Mouse (Mus musculus): ENCODE measurements around the gene Cd320. TPM values are rescaled to one million over a fixed set of nuclear protein-coding genes. Genes with fewer than 3 reads are reported as not detected.
"Not testable (repeated sequence)": the region's sequence is repeated elsewhere in the genome, so short reads cannot be mapped to it uniquely, and the experiment has no call there.

Gene Cd320
- total RNA-seq, 2 experiments from 2014 or later, result 15.6 to 20.7 TPM

GRCm38 (mm10) chr17:33898193-33898592 is 55.3 kb downstream of the Cd320 start:
- DNase-seq, result not testable (repeated sequence)

Small RNAs within 50 kb of the gene (microRNA-seq; reads per million reads assigned to microRNA genes)
- gene Gm27740 (ENCODE audit: borderline replicate concordance in 2 of 2), result 0 reads per million in 2 experiments

Other genes starting within 250 kb of the Cd320 start
- gene Zfp414, start 214.0 kb upstream of the Cd320 start, total RNA-seq (2021), result 1 to 10 TPM; 6.0 to 6.6 TPM
- not detected for gene Pram1, start 205.0 kb upstream of the Cd320 start, total RNA-seq (2021)
- 10 to 100 TPM; 62.7 to 70.9 TPM for gene Hnrnpm, start 156.2 kb upstream of the Cd320 start, total RNA-seq (2021)
- 10 to 100 TPM; 89.8 to 90.4 TPM for gene March2, start 124.4 kb upstream of the Cd320 start, total RNA-seq (2021)
- 100 to 1,000 TPM; 125 to 136 TPM for gene Rab11b, start 82.6 kb upstream of the Cd320 start, total RNA-seq (2021)
- gene Angptl4, start 61.3 kb upstream of the Cd320 start, total RNA-seq (2021), result 10 to 100 TPM in 1 of 2 experiments, 1 to 10 TPM in 1; 8.1 to 13.3 TPM
- 10 to 100 TPM; 18.5 to 20.7 TPM for gene Kank3, start 32.6 kb upstream of the Cd320 start, total RNA-seq (2021)
- gene Rps28, start 18.5 kb upstream of the Cd320 start, total RNA-seq (2021), result 100 to 1,000 TPM; 538 to 612 TPM
- gene Ndufa7, start 18.5 kb upstream of the Cd320 start, total RNA-seq (2021), result 100 to 1,000 TPM; 326 to 339 TPM
- not detected for gene Gm7029, start 30.7 kb downstream of the Cd320 start, total RNA-seq (2021)
- gene Kifc1, start 47.6 kb downstream of the Cd320 start, total RNA-seq (2021), result 1 to 10 TPM in 1 of 2 experiments, under 1 TPM in 1; 0.95 to 1.0 TPM
- gene Platr17, start 62.0 kb downstream of the Cd320 start, total RNA-seq (2021), result not detected
- 10 to 100 TPM; 10.2 to 11.7 TPM for gene Daxx, start 66.3 kb downstream of the Cd320 start, total RNA-seq (2021)
- 10 to 100 TPM; 31.2 to 41.2 TPM for gene Tapbp, start 72.8 kb downstream of the Cd320 start, total RNA-seq (2021)
- 10 to 100 TPM; 11.1 to 11.3 TPM for gene Zbtb22, start 72.8 kb downstream of the Cd320 start, total RNA-seq (2021)
- 10 to 100 TPM; 27.3 to 28.5 TPM for gene Rgl2, start 86.5 kb downstream of the Cd320 start, total RNA-seq (2021)
- 10 to 100 TPM; 52.3 to 55.8 TPM for gene Pfdn6, start 97.3 kb downstream of the Cd320 start, total RNA-seq (2021)
- gene Wdr46, start 97.6 kb downstream of the Cd320 start, total RNA-seq (2021), result 10 to 100 TPM in 1 of 2 experiments, 1 to 10 TPM in 1; 9.7 to 11.6 TPM
- 1 to 10 TPM; 1.8 to 1.9 TPM for gene B3galt4, start 108.4 kb downstream of the Cd320 start, total RNA-seq (2021)
- gene Vps52, start 112.7 kb downstream of the Cd320 start, total RNA-seq (2021), result 10 to 100 TPM; 27.2 to 28.8 TPM
- gene Rps18, start 112.9 kb downstream of the Cd320 start, total RNA-seq (2021), result 100 to 1,000 TPM; 330 to 347 TPM
- 10 to 100 TPM; 22.8 to 48.2 TPM for gene H2-K1, start 157.3 kb downstream of the Cd320 start, total RNA-seq (2021)
- 10 to 100 TPM; 10.1 to 12.3 TPM for gene Ring1, start 181.6 kb downstream of the Cd320 start, total RNA-seq (2021)
- gene H2-Ke6, start 185.0 kb downstream of the Cd320 start, total RNA-seq (2021), result 10 to 100 TPM; 52.7 to 59.9 TPM
- gene Slc39a7, start 188.6 kb downstream of the Cd320 start, total RNA-seq (2021), result 10 to 100 TPM; 41.5 to 45.7 TPM
- 10 to 100 TPM; 34.9 to 36.3 TPM for gene Rxrb, start 188.7 kb downstream of the Cd320 start, total RNA-seq (2021)
- 10 to 100 TPM in 1 of 2 experiments, 1 to 10 TPM in 1; 6.5 to 16.7 TPM for gene Col11a2, start 196.3 kb downstream of the Cd320 start, total RNA-seq (2021)
- gene H2-Oa, start 249.2 kb downstream of the Cd320 start, total RNA-seq (2021), result not detected